Mouse (Mus musculus): ENCODE measurements around the gene Spag16.
"Not testable (repeated sequence)": the region's sequence is repeated elsewhere in the genome, so short reads cannot be mapped to it uniquely, and the experiment has no call there.

Spag16 gene

GRCm38 (mm10) chr1:69826806-69827703 is at the start of gene Spag16:
Gene Spag16 (plus strand): TSS chr1:69826970.
- DNase-seq, result peak; percentile 5

DNA sequence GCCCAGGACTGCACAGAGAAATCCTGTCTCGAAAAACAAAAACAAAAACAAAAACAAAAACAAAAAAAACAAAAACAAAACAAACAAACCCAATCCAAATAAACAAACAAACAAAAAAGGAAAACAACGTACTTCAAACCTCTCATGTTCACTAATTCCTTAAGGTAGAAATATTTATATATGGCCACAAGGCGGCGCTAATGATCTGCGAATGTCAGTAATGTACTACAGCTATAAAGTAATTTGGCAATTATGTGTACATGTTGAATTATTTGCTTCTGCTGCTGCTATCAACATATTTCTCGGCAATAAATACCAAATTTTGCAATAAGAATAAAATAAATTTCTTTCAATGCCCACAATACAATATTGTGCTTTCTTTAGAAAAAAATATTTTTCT is 41.6 kb upstream of the Spag16 start:
- DNase-seq, result no peak

- DNase-seq, result no peak
Measured at GRCm38 (mm10) chr1:69786716-69787115, 40.1 kb upstream of the Spag16 start.

GRCm38 (mm10) chr1:69787379-69787778 is 39.4 kb upstream of the Spag16 start:
- no peak for DNase-seq

DNA sequence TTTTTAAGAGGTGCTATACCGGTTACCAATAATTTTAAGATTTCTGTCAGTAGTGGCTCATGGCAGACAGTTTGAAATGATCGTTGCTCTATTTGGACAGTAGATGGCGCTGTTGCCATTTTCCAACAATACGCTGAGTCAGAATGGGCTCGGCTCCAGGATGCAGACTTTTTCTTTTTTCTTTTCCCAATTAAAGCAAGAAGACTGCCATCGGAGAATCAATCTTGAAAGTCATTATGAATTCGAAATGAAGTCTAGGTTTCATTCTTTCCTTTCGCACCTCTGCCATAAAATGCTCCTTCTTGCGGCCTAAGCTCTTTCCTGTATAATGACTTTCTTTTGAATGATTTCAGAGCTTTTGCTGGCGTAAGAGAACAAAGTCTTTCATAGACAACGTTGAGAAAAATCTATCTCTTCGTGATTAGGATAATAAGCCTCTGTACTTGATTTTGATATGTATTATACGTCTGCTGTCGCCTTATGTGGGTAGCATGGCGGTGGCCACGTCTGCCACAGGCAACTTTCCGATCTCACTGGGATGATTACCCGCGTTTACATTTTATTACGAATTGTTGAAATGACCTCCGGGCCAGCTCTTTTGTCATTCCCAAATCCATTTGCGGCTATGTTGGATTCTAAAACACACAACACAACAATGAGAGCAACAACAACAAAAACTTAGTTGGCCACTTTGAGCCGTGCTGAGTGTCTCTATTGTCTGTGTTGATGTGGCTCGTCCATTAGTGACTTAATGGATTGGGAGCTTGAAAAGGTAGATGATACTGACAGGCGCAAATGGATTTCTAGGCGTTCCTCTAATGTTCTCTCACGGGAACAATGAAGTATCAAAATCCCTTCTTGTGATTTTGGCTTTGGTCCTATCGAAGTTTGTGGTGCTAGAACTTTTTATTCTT is 36.2 kb upstream of the Spag16 start:
- DNase-seq, result peak; percentile 17

DNA sequence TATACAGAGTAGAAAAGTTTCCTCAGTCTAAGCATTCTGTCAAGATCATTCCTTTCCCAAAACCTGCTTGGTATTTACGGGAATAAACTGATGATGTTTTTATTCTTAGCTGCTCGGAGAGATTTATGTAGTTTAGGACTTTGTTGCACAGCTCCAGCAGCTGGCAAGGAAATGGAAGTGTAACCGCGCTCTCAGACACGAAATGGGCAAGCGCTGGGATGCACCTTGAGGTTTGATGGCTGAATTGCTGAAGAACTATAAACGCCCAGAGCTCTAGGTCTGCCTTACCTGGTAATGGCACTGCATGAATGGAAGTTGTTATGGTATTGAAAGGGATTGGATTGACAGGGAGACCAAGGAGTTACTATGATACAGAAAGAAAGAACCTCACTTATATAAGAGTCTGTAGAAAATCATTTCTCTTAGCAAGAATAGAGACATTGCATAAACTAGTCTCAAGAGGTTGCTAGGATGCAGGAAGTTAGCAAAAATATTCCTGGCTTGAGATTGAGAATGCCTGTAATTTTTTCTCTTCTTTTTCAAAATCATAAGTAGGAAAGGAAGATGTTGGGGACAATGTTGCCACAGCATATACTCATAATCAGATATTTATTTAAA is 27.7 kb upstream of the Spag16 start:
- no peak for DNase-seq

DNA sequence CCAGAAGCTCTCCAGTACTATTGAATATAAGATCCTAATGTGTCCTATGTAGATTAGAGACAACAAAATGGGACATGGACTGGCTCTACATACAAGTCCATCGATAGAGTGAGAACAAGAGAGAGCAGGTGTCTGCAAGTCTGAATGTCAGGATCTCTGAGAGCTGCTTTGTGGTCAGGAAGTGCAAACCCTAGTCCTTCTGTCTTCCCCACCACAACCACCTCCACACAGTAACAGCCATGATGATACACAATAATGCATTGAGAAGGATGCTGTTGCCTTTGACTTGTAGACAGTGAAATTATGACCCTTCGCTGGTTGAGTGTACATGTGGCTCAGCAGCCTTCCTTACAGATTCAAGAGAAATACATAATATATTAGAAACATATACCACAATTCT is 16.6 kb upstream of the Spag16 start:
- no peak for DNase-seq

DNA sequence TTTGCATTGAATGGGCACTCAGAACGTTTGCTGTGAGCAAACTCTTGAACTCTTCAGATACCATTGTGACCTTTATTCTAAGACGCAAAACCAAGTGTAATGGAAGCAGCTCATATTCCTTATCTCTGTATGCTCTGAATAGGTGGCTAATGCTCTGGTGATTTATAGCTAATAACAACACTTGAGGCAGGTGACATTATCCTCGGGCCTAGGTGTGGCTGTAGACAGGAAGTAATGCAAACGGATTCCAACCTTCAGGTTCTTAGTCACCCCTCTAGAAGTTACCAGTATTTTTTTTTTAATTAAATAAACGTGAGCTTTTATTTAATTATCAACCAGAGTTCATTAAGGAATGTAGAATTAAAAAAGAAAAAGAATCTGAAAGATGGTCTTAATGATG is 1.1 kb upstream of the Spag16 start:
- not testable (repeated sequence) for DNase-seq

- no peak for DNase-seq
Measured at GRCm38 (mm10) chr1:69828872-69829479, 2.2 kb downstream of the Spag16 start.

DNA sequence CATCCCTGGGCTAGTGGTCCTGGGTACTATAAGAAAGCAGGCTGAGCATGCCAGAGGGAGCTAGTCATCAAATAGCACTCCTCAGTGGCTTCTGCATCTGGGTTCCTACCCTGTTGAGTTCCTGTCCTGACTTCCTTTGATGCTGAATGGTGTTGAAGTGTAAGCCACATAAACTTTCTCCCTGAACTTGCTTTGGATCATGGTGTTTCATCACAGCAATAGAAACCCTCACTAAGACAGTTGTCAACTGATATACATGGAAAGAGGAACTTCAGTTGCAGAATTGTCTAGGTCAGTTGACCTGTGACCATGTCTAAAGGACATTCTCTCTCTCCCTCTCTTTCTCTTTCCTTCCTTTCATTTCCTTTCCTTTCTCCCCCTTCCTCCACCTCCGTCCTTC is 3.8 kb downstream of the Spag16 start:
- no peak for DNase-seq

GRCm38 (mm10) chr1:69831002-69831401 is 4.2 kb downstream of the Spag16 start:
- DNase-seq, result no peak

GRCm38 (mm10) chr1:69833476-69833875 is 6.7 kb downstream of the Spag16 start:
- not testable (repeated sequence) for DNase-seq

- DNase-seq, result no peak
Measured at GRCm38 (mm10) chr1:69853436-69853835, 26.7 kb downstream of the Spag16 start.

DNA sequence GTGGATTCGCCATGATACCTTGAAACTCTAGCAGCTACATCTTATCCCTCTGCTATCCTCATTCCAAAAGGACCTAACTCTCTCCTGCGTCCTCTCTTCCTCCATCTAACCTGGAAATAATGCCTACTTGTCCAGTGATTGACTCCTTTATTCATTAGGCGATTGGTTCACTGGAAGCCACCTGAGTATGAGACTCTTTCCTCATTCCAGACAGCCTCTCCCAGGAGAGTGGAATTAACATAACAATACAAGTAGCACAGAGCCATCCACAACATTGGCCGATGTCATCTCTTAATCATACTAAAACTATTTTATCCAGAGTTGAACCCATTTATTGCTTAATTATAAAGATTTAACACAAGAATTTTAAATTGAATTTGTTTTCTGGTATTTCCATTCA is 41.0 kb downstream of the Spag16 start:
- no peak for DNase-seq

DNA sequence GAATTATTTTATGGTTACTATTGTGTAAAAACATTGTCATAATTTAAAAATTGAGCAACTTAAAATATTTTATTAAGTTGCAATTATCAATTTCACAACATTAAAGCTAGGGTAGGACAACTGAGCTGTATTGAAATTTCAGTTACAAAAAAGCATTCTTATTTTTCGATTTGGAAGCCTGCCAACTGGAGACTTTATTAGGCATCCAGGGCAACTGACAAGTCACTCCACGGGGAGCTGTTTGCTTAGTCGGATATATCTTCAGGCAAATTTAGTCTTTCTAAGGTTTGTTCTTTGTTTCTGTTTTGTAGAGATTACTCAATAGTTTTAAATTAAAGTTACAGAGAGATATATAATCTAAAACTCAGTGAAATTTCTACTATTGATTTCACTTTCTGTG is 129.8 kb downstream of the Spag16 start:
- no peak for DNase-seq

DNA sequence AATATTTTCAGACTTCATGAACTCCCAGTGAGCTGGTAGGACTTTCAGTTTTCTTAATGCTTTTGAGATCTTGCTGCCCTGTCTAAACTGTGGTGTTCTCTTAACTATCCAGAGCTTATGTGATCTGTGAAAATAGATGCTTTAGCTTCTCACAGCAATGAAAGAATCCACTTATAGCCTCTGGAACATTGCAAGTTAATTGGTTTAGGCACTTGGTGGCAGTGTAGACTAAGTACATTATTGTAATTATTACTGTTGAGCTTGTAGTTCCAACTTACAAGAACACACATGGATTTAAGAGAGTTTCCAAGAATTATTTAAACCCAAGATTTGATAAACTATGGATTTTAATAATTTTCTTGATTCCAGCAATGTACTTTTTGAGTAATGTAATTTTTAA is 170.1 kb downstream of the Spag16 start:
- DNase-seq, result no peak

- no peak for DNase-seq
Measured at GRCm38 (mm10) chr1:70012991-70013390, 186.2 kb downstream of the Spag16 start.

DNA sequence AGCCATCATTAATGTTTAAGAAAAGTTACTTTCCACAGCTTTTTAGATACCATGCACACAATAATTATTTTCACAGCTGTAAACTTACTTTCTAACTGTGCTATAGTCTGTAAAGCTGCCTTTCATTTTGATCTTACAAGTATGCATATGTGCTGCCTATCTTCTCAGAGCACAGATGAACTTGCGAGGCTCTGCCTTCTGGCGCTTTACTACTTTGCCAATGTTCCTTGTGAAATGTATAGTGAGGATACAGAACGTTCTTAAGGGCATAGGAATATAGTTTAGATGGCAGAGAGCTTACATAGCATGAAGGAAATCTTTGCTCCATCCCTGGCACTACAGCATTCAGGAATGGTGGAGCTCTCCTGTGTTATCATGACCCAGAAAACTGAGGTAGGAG is 210.6 kb downstream of the Spag16 start:
- DNase-seq, result no peak

- DNase-seq, result no peak
Measured at GRCm38 (mm10) chr1:70067404-70067803, 240.6 kb downstream of the Spag16 start.

GRCm38 (mm10) chr1:70073440-70073839 is 246.7 kb downstream of the Spag16 start:
- peak; percentile 2 for DNase-seq

- no peak for DNase-seq
Measured at GRCm38 (mm10) chr1:70078806-70079205, 252.0 kb downstream of the Spag16 start.

DNA sequence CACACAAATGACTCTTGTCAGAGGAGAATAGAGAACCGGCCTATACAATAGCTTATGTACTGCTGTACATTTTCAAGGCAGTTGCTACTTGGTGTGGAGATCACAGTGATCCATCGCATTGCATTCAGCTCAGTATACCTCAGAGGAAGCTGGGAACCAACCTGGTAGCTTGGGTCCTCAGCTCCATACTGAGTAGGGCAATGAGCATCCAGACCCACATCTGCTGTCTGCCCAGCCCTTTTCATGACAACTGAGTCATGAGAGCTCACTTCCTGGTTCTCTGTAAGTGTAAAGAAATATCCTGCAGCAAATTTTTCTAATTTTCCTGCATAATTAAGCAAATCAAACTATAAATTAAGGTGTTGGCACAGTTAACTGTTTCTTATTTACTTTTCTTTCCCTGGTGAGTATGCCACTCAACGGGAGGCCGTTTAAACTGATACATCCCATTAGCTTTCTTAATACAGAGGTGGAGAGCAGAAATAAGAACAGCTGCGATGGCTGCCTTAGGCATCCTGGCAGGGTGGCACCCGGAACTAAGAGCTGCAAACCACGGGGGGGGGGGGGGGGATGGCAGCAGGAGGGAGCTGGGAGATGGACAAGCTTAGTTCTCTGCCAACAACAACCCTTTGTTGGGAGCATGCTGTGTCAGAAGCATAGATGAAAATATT is 255.6 kb downstream of the Spag16 start:
- DNase-seq, result no peak

Data from cerebellum, adult 11-12 months (tissue).